9 mouse cellular contexts compared by ENCODE assay signal in genomic region chr12:73043396-73044167, GRCm38 (mm10). TPM values are rescaled to one million over a fixed set of nuclear protein-coding genes. Genes with fewer than 3 reads are reported as not detected.
A peak's percentile ranks its signal among the peaks of the same experiment; 100 is the strongest.
DNase-seq lines count a peak whose midpoint lies in the region; ATAC-seq and TF ChIP-seq lines count a peak whose summit lies in the region.
"Had no signal": no experiment of that assay in that cellular context is flagged by ENCODE, and none has a peak within 500 bp of the region (broad histone marks: within the 10 kb centered on the region; RNA-seq: fewer than 3 reads in every experiment).

No protein-coding gene starts in this region.

- TF ChIP-seq CTCF in midbrain, postnatal 0 days (IDR thresholded peaks at IDR 0.05): no peak

- no peak overlapping the region for H3K9ac ChIP-seq in midbrain, postnatal 0 days (replicated peaks; ENCODE audit: low read length, poor library complexity, severe bottlenecking)
- H3K9ac ChIP-seq in neural tube, embryonic 12.5 days: peak overlapping the region; percentile 42

- peaks cover 37% of the 10 kb centered on the region for H3K4me1 ChIP-seq in heart, embryonic 10.5 days
- H3K4me1 ChIP-seq in midbrain, embryonic 10.5 days: peaks cover 50% of the 10 kb centered on the region
- no peaks in the 10 kb centered on the region for H3K4me1 ChIP-seq in midbrain, postnatal 0 days (ENCODE audit: insufficient read depth, low read length)
- peaks cover 22% of the 10 kb centered on the region for H3K4me1 ChIP-seq in neural tube, embryonic 12.5 days

- intact Hi-C loops in heart, postnatal 25 days (cut with DNase I): no loop called here
- intact Hi-C loops in gastrocnemius, postnatal 36 days (cut with DNase I): no loop called here

- no peak for DNase-seq in heart, embryonic 10.5 days (ENCODE audit: low spot score)
- no peak for DNase-seq in heart, postnatal 25 days (ENCODE audit: low spot score)
- DNase-seq in midbrain, embryonic 10.5 days (ENCODE audit: low spot score): peak; percentile 60
- no peak for DNase-seq in midbrain, postnatal 0 days (ENCODE audit: low spot score)
- DNase-seq in gastrocnemius, postnatal 36 days: peak; percentile 27 to 37
- no peak for DNase-seq in testis, postnatal 14 days (ENCODE audit: low spot score)
- DNase-seq in right cerebral cortex, adult 18-20 months: no peak

- H3K4me2 ChIP-seq in midbrain, postnatal 0 days (ENCODE audit: low read depth, low read length, poor library complexity, severe bottlenecking): no peak overlapping the region
- peak overlapping the region; percentile 61 for H3K4me2 ChIP-seq in neural tube, embryonic 12.5 days (replicated peaks)

- peaks cover 98% of the 10 kb centered on the region for H3K27me3 ChIP-seq in heart, embryonic 10.5 days (ENCODE audit: insufficient read depth, poor library complexity, severe bottlenecking)
- H3K27me3 ChIP-seq in midbrain, embryonic 10.5 days (ENCODE audit: low read depth, poor library complexity, severe bottlenecking): peaks cover 100% of the 10 kb centered on the region
- peaks cover 80% of the 10 kb centered on the region for H3K27me3 ChIP-seq in midbrain, postnatal 0 days (ENCODE audit: insufficient read depth, low read length)
- H3K27me3 ChIP-seq in neural tube, embryonic 12.5 days (replicated peaks): peaks cover 91% of the 10 kb centered on the region

- no peak for ATAC-seq in midbrain, postnatal 0 days (ENCODE audit: low FRiP score)
- ATAC-seq in neural tube, embryonic 12.5 days (ENCODE audit: low FRiP score, low read depth): no peak

- 10% methylated on average over 14 of the region's 14 CpGs for WGBS in heart, embryonic 10.5 days
- WGBS in midbrain, embryonic 10.5 days: 3% methylated on average over 14 of the region's 14 CpGs
- 5% methylated on average over 14 of the region's 14 CpGs for WGBS in midbrain, postnatal 0 days
- WGBS in neural tube, embryonic 12.5 days: 4% methylated on average over 14 of the region's 14 CpGs

- no peak overlapping the region for H3K27ac ChIP-seq in heart, embryonic 10.5 days
- no peak overlapping the region; the same call in 1 of the 2 replicates for H3K27ac ChIP-seq in midbrain, embryonic 10.5 days (replicated peaks)
- H3K27ac ChIP-seq in midbrain, postnatal 0 days (ENCODE audit: low read depth, low read length): no peak overlapping the region
- no peak overlapping the region for H3K27ac ChIP-seq in neural tube, embryonic 12.5 days

- peak overlapping the region; percentile 71 for H3K4me3 ChIP-seq in heart, embryonic 10.5 days
- peak overlapping the region; percentile 50 for H3K4me3 ChIP-seq in midbrain, embryonic 10.5 days
- H3K4me3 ChIP-seq in midbrain, postnatal 0 days (ENCODE audit: low read depth, low read length): no peak overlapping the region; the same call in 1 of the 2 replicates
- H3K4me3 ChIP-seq in neural tube, embryonic 12.5 days: peak overlapping the region; percentile 48

- no peaks in the 10 kb centered on the region for H3K36me3 ChIP-seq in heart, embryonic 10.5 days
- no peaks in the 10 kb centered on the region for H3K36me3 ChIP-seq in midbrain, embryonic 10.5 days
- no peaks in the 10 kb centered on the region for H3K36me3 ChIP-seq in midbrain, postnatal 0 days (ENCODE audit: insufficient read depth, low read length)
- no peaks in the 10 kb centered on the region for H3K36me3 ChIP-seq in neural tube, embryonic 12.5 days

- H3K9me3 ChIP-seq in heart, embryonic 10.5 days: no peaks in the 10 kb centered on the region
- no peaks in the 10 kb centered on the region for H3K9me3 ChIP-seq in midbrain, embryonic 10.5 days (replicated peaks)
- no peaks in the 10 kb centered on the region for H3K9me3 ChIP-seq in midbrain, postnatal 0 days (ENCODE audit: low read length)
- H3K9me3 ChIP-seq in neural tube, embryonic 12.5 days: no peaks in the 10 kb centered on the region

RNA-seq across cellular contexts. Expression of gene Six1, which starts 10.1 kb away (rescaled TPM):
- polyA plus RNA-seq in heart, embryonic 10.5 days (2016; fragmentation: Nextera tagmentation; extraction: Ambion mirVana): 2.5 and 5.4 TPM in 2 replicates
- 1 to 10 TPM in 1 of 2 experiments, under 1 TPM in 1; 0.81 to 1.0 TPM for total RNA-seq in heart, postnatal 25 days (2021)
- polyA plus RNA-seq in midbrain, embryonic 10.5 days (2016; fragmentation: Nextera tagmentation; extraction: Ambion mirVana): 8.3 and 8.5 TPM in 2 replicates
- total RNA-seq in midbrain, postnatal 0 days (2014; rRNA removed): 0.44 and 1.3 TPM in 2 replicates
- 0.55 and 0.68 TPM in 2 replicates for polyA plus RNA-seq in midbrain, postnatal 0 days (2015; fragmentation: Nextera tagmentation; extraction: Ambion mirVana)
- total RNA-seq in gastrocnemius, postnatal 36 days (2021): 10 to 100 TPM; 52.0 to 59.0 TPM
- 30.5 and 36.7 TPM in 2 replicates for polyA plus RNA-seq in neural tube, embryonic 12.5 days (2016; fragmentation: Nextera tagmentation; extraction: Ambion mirVana)
- polyA plus RNA-seq: spleen, adult 2 months had no signal

Comparison
In these comparisons a context has a peak if more than half of its experiments do, and no peak if none do; other contexts are left out.
1. DNase-seq: peak in midbrain, embryonic 10.5 days (single experiment) and gastrocnemius, postnatal 36 days (2 of 2); none in heart, embryonic 10.5 days (single experiment), heart, postnatal 25 days (single experiment), midbrain, postnatal 0 days (single experiment), testis, postnatal 14 days (single experiment) and right cerebral cortex, adult 18-20 months (single experiment).